Mouse (Mus musculus) heart, embryonic 15.5 days (tissue): Measurements from ENCODE around the gene Ippk. TPM values are rescaled to one million over a fixed set of nuclear protein-coding genes. Genes with fewer than 3 reads are reported as not detected.
A peak's percentile ranks its signal among the peaks of the same experiment; 100 is the strongest.

Experiments
- ATAC-seq: fragments of 200-750 bp; cut with Nextera tagmentation; replicated peaks from 2 replicates; pipeline ENCODE4 v1.8.0; 2017; ENCODE audit warnings: low read depth, moderate TSS enrichment; ENCODE audit not compliant: insufficient number of reproducible peaks, insufficient read depth, low FRiP score
- H3K27ac ChIP-seq: fragments of 300-500 bp; sonication (generic); 2 replicates; pipeline ENCODE4 v1.5.1; 2015; ENCODE audit warnings: mild to moderate bottlenecking, inconsistent platforms
- H3K27me3 ChIP-seq: fragments of 300-500 bp; sonication (generic); 2 replicates; pipeline ENCODE4 v1.6.1; 2015; ENCODE audit warnings: inconsistent platforms
- H3K36me3 ChIP-seq: fragments of 300-500 bp; sonication (generic); 2 replicates; pipeline ENCODE4 v1.6.1; 2015; ENCODE audit warnings: mild to moderate bottlenecking, inconsistent platforms
- H3K4me1 ChIP-seq: fragments of 300-500 bp; sonication (generic); replicated peaks from 2 replicates; pipeline ENCODE4 v1.6.1; 2015; ENCODE audit warnings: inconsistent platforms
- H3K4me2 ChIP-seq: fragments of 300-500 bp; sonication (generic); 2 replicates; pipeline ENCODE4 v1.6.1; 2015; ENCODE audit warnings: inconsistent platforms, mild to moderate bottlenecking, moderate library complexity
- H3K4me3 ChIP-seq: fragments of 300-500 bp; sonication (generic); 2 replicates; pipeline ENCODE4 v1.5.1; 2015; ENCODE audit warnings: mild to moderate bottlenecking, inconsistent platforms
- H3K9ac ChIP-seq: fragments of 300-500 bp; sonication (generic); 2 replicates; pipeline ENCODE4 v1.6.1; 2015; ENCODE audit warnings: mild to moderate bottlenecking, inconsistent platforms
- H3K9me3 ChIP-seq: fragments of 300-500 bp; sonication (generic); replicated peaks from 2 replicates; pipeline ENCODE4 v1.6.1; 2016; ENCODE audit warnings: inconsistent platforms
- WGBS: fragments of 180-500 bp; shearing (Covaris S2); methylation state at CpG from one replicate; pipeline ENCODE4 v1.1.7; 2015; ENCODE audit warnings: mixed read lengths; 5-methylcytosine and 5-hydroxymethylcytosine counted together
- polyA plus RNA-seq: library from polyadenylated mRNA; unstranded; fragments of >200 nt; fragmentation: Nextera tagmentation; extraction: Ambion mirVana; gene quantifications from 2 replicates; pipeline ENCODE4 v1.2.1, GENCODE M21; 2015

Ippk gene
- polyA plus RNA-seq, 1 experiment from 2014 or later = 10.0 TPM

DNA sequence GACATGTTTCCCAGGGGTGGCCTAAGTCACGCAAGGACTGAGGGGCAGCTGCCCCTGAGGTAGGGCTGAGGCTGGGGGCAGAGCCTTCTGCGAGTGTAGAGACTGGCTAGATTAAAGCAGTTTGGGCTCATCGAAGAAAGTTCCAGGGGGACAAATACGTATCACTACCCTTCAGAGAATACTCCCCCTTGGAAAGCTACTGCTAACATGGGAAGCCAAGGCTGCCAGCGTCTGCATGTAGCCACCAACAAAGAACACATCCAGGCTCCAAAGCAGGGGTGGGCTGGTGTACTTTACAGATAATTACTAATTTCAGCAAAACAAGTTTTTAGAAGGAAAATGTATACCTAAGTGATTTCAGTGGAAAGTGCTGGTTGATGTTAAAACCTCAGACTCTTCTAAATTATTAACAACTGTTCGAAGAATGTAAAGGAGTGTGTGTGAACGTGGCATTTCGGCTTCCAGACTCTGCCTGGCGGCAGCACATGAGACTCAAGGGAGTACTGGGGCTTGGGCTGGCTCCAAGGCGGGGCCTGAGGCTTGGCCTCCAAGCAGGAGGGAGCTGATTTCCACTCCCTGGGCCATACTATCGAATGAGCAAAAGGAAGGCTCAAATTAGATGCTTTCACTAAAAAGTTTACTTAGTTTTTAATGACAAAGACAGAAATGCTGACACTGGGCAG is 45.5 kb downstream of the Ippk start:
- Histone ChIP-seq H3K4me3 (no peak overlapping the region), H3K27me3 (no peaks in the 10 kb centered on the region), H3K4me1 (peaks cover 11% of the 10 kb centered on the region), H3K9ac (no peak overlapping the region), H3K27ac (peak overlapping the region; percentile 64), H3K9me3 (no peaks in the 10 kb centered on the region), H3K4me2 (no peak overlapping the region), H3K36me3 (0 out of 2 replicates have a peak, but pooled peaks cover 13% of the 10 kb centered on the region)
- peak; percentile 71; the same call in 1 of the 2 replicates for ATAC-seq
- WGBS = 68% methylated on average over 11 of the region's 11 CpGs

- H3K27me3 ChIP-seq = no peaks in the 10 kb centered on the region
- ATAC-seq = no peak
- peaks cover 11% of the 10 kb centered on the region for H3K4me1 ChIP-seq
- no peaks in the 10 kb centered on the region for H3K9me3 ChIP-seq
- no peak overlapping the region for H3K27ac ChIP-seq
- H3K4me3 ChIP-seq = no peak overlapping the region
- H3K36me3 ChIP-seq = 0 out of 2 replicates have a peak, but pooled peaks cover 6% of the 10 kb centered on the region
- 70% methylated on average over 2 of the region's 2 CpGs for WGBS
- no peak overlapping the region for H3K9ac ChIP-seq
- no peak overlapping the region for H3K4me2 ChIP-seq
Observed at GRCm38 (mm10) chr13:49467585-49467984, 46.5 kb downstream of the Ippk start.

DNA sequence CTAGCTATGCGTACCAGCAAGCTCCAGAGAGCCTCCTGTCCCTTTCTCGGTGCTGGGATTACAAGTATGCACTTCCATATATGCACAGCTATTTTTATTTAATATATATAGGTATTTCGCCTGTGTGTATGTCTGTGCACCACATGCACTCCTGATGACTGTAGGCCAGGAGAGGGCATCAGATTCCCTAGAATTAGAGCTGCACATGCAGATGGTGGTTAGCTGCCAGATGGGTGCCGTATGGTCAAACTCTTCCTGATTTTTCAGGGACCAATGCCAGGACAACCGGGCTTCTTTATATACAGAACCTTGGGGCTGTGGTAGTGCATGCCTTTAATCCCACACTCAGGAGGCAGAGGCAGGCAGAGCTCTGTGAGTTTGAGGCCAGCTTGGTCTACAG is 48.0 kb downstream of the Ippk start:
- WGBS = 87% methylated on average over 5 of the region's 5 CpGs
- 0 out of 2 replicates have a peak, but pooled peaks cover 6% of the 10 kb centered on the region for H3K36me3 ChIP-seq
- no peak overlapping the region for H3K4me2 ChIP-seq
- H3K9ac ChIP-seq = no peak overlapping the region
- H3K9me3 ChIP-seq = no peaks in the 10 kb centered on the region
- H3K4me1 ChIP-seq = peaks cover 11% of the 10 kb centered on the region
- no peak overlapping the region for H3K4me3 ChIP-seq
- no peak overlapping the region for H3K27ac ChIP-seq
- H3K27me3 ChIP-seq = no peaks in the 10 kb centered on the region
- no peak for ATAC-seq

DNA sequence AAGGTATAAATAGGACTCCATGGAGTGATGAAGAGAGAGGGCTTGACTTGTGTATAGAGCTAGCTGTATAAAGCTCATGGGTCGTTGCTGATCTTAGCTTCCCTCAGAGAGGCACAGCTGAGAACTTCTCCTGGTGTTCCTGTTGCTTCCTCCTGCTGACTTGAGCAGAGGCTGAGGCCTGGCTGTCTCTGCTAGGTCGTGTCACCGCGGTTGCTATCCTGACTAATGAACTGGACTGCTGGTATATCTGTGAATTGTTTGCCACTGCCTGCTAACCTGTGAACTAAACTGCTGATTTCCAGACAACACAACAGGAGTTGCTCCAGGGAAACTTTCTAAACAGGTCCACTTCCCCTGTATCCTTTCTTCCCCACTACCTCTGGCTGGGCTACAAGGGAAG is 49.3 kb downstream of the Ippk start:
- peaks cover 11% of the 10 kb centered on the region for H3K4me1 ChIP-seq
- no peaks in the 10 kb centered on the region for H3K36me3 ChIP-seq
- WGBS = 70% methylated on average over 4 of the region's 4 CpGs
- H3K4me3 ChIP-seq = no peak overlapping the region
- no peaks in the 10 kb centered on the region for H3K9me3 ChIP-seq
- H3K27ac ChIP-seq = no peak overlapping the region
- H3K27me3 ChIP-seq = no peaks in the 10 kb centered on the region
- no peak for ATAC-seq
- no peak overlapping the region for H3K4me2 ChIP-seq
- no peak overlapping the region for H3K9ac ChIP-seq

- Histone ChIP-seq H3K9ac (no peak overlapping the region), H3K4me1 (peaks cover 11% of the 10 kb centered on the region), H3K27ac (no peak overlapping the region), H3K27me3 (no peaks in the 10 kb centered on the region), H3K4me2 (no peak overlapping the region), H3K4me3 (no peak overlapping the region), H3K9me3 (no peaks in the 10 kb centered on the region), H3K36me3 (no peaks in the 10 kb centered on the region)
- no peak for ATAC-seq
- 52% methylated on average over 4 of the region's 4 CpGs for WGBS
Observed at GRCm38 (mm10) chr13:49470806-49471205, 49.8 kb downstream of the Ippk start.

DNA sequence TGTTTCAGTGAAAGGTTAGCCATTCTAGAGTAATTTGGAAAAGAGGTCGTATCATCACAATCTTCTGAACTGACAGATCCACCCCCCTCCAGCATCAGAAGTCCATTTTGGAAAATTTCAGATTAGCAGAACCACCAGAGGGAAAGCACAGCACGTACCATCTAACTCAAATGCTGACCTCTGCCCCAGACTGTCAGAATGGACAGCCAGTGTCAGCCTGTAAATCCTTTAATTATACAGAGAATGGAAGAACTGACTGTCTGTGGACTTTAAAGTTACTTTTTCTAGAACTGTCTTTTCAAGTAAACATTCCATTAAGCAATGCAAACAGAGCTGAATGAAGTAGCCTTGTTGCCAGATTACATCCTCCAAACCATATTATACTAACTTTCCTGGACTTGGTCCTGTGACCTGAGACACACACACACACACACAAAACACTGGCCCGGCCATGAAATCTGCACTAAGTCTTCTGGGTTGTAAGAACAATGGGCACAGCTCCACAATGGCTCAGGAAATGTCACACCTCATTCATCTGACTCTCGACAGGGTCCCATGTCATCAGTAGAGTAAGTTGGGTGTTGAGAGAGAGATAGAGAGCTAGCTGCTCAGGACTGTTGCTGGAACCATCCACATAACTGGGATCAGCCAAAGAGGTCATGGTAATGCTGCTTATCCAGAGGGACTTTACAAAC is 51.1 kb downstream of the Ippk start:
- H3K9me3 ChIP-seq = no peaks in the 10 kb centered on the region
- H3K27ac ChIP-seq = no peak overlapping the region
- H3K4me1 ChIP-seq = peaks cover 11% of the 10 kb centered on the region
- H3K36me3 ChIP-seq = no peaks in the 10 kb centered on the region
- H3K9ac ChIP-seq = no peak overlapping the region
- 58% methylated on average over 4 of the region's 4 CpGs for WGBS
- ATAC-seq = no peak
- no peak overlapping the region for H3K4me3 ChIP-seq
- H3K4me2 ChIP-seq = no peak overlapping the region
- no peaks in the 10 kb centered on the region for H3K27me3 ChIP-seq

GRCm38 (mm10) chr13:49472676-49473005 is 51.6 kb downstream of the Ippk start:
- Histone ChIP-seq H3K9ac (no peak overlapping the region), H3K4me1 (peaks cover 11% of the 10 kb centered on the region), H3K27me3 (no peaks in the 10 kb centered on the region), H3K27ac (no peak overlapping the region), H3K9me3 (no peaks in the 10 kb centered on the region), H3K36me3 (no peaks in the 10 kb centered on the region), H3K4me2 (no peak overlapping the region), H3K4me3 (no peak overlapping the region)
- 87% methylated on average over 6 of the region's 6 CpGs for WGBS
- ATAC-seq = no peak

DNA sequence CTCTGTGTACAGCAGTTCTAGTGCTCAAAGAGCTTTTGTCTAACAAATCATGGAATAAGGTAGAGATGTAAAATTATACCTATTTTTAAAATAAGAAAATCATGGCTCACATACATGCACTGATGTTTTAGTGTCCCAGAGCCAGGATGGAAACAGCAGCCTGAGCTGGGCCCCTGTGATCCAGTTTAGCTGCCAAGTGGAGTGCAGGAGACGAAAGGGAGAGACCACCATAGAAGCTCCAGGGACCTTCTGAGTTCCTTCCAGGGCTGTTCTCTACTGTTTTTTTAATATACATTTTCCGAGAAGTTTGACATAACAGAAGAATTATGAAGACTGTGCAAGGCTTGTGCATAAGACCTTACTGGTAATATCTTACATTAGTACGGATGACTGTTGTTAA is 56.8 kb downstream of the Ippk start:
- Histone ChIP-seq H3K4me2 (no peak overlapping the region), H3K9me3 (no peaks in the 10 kb centered on the region), H3K36me3 (no peaks in the 10 kb centered on the region), H3K27me3 (no peaks in the 10 kb centered on the region), H3K4me1 (peaks cover 8% of the 10 kb centered on the region), H3K4me3 (no peak overlapping the region), H3K27ac (no peak overlapping the region), H3K9ac (no peak overlapping the region)
- WGBS = 77% methylated on average over 3 of the region's 3 CpGs
- ATAC-seq = no peak

- Histone ChIP-seq H3K36me3 (no peaks in the 10 kb centered on the region), H3K4me2 (no peak overlapping the region), H3K9me3 (no peaks in the 10 kb centered on the region), H3K9ac (no peak overlapping the region), H3K27ac (0 out of 2 replicates have a peak overlapping the region, but pooled peaks have one; percentile 62), H3K4me1 (peaks cover 8% of the 10 kb centered on the region), H3K4me3 (no peak overlapping the region), H3K27me3 (no peaks in the 10 kb centered on the region)
- no peak for ATAC-seq
- 90% methylated on average over 6 of the region's 6 CpGs for WGBS
Observed at GRCm38 (mm10) chr13:49478851-49479374, 57.9 kb downstream of the Ippk start.

GRCm38 (mm10) chr13:49479399-49479798 is 58.4 kb downstream of the Ippk start:
- no peak overlapping the region for H3K4me2 ChIP-seq
- no peak overlapping the region for H3K9ac ChIP-seq
- peak overlapping the region; percentile 62 for H3K27ac ChIP-seq
- no peaks in the 10 kb centered on the region for H3K27me3 ChIP-seq
- no peaks in the 10 kb centered on the region for H3K36me3 ChIP-seq
- WGBS = 68% methylated on average over 4 of the region's 4 CpGs
- ATAC-seq = no peak
- H3K4me3 ChIP-seq = no peak overlapping the region
- no peaks in the 10 kb centered on the region for H3K9me3 ChIP-seq
- peaks cover 8% of the 10 kb centered on the region for H3K4me1 ChIP-seq

DNA sequence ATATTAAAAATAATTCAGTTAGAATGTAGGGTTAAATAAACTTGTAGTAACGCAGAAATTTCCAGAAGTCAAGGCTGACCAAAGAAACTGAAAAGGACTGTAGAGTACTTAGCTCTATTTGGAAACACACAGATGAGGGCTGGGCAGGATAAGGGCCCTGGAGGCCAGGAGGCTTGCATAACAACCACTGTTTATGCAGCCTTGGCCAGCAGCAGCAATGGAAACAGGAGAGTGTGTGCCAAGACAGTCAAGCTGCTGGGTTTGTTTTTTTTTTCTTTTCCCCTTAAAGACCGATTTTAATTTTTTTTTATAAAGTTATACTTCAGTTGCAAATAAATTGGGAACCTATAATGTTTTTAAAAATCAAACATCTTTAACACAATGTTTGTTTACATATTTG is 59.0 kb downstream of the Ippk start:
- H3K4me1 ChIP-seq = peaks cover 8% of the 10 kb centered on the region
- WGBS = 48% methylated on average over 2 of the region's 2 CpGs
- H3K27ac ChIP-seq = peak overlapping the region; percentile 78; the same call in 1 of the 2 replicates
- no peaks in the 10 kb centered on the region for H3K9me3 ChIP-seq
- no peak overlapping the region for H3K4me3 ChIP-seq
- ATAC-seq = peak; percentile 91
- no peak overlapping the region for H3K9ac ChIP-seq
- no peaks in the 10 kb centered on the region for H3K36me3 ChIP-seq
- no peak overlapping the region for H3K4me2 ChIP-seq
- no peaks in the 10 kb centered on the region for H3K27me3 ChIP-seq
